Mouse (Mus musculus) B cell, adult 2 months (primary cell): ENCODE data around the gene Eef1akmt4.
"Not testable (repeated sequence)": the region's sequence is repeated elsewhere in the genome, so short reads cannot be mapped to it uniquely, and the experiment has no call there.

ENCODE experiments used
- DNase-seq, 2 experiments: peaks; one replicate each; pipeline ENCODE4 v3.0.0; 2022

Eef1akmt4 gene

DNA sequence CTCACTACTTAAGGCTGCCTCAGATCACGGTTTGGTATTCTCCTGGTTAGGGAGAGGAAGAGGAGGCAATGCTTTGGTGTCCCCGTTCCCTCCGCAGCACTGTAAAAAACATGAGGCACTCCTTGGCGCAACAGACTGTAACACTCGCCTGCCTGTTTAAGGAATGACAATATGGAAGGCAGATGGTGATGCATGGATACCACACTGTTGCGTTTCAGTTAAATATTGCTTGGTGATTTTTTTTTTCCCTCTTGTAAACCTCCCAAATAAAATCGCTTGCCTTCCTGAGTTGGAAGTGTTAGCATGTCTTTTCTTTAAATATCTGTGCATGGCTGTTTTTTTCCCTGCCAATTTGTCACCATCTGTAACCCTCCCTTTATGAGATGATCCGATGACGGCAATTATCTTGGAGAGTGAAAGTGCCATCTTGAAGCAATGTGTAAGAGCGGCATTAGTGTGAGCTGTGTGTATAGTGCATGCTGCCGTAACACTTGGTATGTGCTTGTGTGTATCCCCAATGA is 17.5 kb downstream of the Eef1akmt4 start:
- no peak for DNase-seq

DNA sequence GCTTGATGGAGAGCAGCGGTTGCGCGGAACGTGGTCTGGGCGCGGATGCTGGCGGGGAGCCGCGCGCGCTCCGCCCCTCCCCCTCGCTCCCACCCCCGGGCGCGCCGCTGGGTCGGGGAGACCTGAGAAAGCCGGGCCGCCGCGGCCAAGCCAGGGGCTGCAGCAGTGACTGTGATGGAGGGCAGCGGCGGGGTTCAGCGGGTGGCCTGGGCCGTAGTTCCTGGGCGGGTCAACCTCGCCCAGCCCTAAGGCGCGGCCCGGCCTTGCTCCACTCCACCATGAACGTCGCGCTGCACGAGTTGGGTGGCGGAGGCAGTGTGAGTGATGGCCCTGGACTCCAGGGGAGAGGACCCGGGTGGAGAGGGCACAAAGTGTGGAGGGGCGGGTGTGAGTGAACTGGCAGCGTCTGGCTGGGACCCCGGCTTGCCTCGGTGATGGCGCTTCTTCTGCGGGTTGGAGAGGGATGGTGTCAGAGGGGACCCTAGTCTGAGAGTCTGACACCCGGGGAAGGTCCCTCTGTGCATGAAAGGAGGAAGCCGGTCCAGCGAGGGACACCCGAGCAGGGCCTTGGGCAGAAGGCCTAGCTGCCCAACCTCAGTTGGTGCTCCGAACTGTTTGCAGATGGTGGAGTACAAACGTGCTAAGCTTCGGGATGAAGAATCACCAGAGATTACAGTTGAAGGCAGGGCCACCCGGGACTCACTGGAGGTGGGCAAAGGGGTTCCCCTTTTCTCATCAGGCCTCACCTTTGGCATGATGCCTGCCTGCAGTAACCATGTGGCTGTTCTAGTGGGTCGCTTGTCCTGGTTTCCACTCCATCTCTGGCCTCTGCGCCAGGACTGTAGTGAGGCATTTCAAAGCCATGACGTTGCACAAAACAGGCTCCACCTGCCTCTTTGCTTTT is 18.6 kb downstream of the Eef1akmt4 start, which contains the start of gene Ece2:
TSS of gene Ece2 (plus strand) at position 98 of the 904 bp plus-strand sequence.
- peak in 1 of 2 experiments; percentile 7 for DNase-seq

DNA sequence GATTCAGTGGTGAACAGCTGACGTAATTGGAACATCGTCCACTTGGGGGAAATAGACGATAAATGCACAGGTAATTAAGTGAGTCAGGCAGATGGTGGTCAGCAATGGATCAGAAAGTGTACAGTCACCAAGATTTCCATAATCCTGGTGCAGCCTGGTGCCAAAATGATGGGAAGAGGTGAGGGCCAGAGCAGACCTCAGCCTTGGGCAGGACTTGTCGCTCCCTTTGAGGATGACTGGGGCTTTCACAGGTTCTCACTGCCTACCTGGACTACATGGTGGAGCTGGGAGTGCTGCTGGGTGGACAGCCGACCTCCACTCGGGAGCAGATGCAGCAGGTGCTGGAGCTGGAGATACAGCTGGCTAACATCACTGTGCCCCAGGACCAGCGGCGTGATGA is 26.0 kb downstream of the Eef1akmt4 start:
- DNase-seq: no peak

- DNase-seq: no peak
These were observed 27.0 kb downstream of the Eef1akmt4 start for GRCm38 (mm10) chr16:20638367-20638766.

DNA sequence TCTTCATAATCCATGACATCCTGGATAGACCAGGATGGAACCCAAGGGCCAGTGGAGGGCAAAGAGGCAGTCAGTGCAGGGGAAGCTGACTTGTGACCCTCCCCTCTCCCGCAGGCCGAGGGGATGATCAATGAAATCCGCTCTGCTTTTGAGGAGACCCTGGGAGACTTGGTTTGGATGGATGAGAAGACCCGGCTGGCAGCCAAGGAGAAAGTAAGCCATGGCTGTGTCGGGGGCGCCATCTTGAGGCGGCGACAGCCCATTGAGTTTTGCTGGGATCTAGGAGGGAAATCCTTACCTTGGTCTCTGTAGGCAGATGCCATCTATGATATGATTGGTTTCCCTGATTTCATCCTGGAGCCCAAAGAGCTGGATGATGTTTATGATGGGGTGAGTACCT is 30.8 kb downstream of the Eef1akmt4 start:
- DNase-seq: peak; percentile 61 to 62

DNA sequence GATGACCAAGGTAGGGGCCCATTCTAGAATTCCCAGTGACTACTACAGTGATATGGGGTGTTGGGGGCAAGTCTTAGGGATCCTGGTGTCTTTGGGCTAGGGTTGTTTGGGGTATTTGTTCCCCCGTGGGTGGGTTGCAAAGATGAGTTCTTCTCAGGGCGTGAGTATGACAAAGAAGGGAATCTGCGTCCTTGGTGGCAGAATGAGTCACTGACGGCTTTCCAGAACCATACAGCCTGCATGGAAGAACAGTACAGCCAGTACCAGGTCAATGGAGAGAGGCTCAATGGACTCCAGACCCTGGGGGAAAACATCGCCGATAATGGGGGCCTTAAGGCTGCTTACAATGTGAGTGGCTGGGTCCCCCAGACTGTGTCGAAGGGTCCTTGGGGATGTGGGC is 32.5 kb downstream of the Eef1akmt4 start:
- no peak for DNase-seq

DNA sequence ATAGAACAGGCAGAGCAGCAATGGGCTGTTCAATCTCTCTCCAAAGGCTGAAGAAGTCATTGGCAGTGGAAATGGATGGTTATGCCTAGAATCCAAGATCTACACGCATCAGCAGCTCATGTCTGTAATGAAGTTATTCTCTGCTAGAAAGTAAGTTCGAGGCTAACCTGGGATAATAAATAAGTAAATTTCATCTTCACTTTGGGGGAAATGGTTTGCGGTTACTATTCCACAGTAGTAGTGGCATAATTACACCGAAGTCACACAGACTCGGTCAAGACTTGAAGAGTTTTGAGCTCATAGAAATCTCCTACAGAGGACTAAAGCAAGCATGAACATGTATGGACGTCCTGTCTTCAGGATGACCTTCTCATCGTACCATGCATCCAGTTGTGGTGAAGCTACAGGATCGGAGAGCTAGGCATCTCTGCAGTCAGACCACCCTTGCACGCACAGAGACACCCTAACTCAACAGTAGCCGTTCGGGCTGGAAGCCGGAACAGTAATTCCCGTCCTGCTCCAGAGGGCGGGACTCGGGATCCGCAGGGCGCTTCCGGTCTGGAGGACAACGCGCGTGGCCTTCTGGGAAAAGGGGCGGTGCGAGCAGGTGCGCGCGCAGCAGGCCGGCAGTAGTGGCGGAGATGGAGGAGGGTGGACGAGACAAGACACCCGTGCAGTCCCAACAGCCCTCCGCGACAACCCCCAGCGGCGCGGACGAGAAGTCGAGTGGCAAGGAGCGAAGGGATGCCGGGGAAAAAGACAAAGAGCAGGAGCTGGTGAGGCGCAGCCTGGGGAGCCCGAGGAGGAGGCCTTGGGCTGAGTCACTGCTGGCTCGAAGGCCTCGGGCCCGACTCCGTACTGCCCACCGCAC is 39.9 kb downstream of the Eef1akmt4 start, which contains the start of gene Psmd2:
TSS of gene Psmd2 (plus strand) at position 577 of the 871 bp plus-strand sequence.
- peak; percentile 93 to 94 for DNase-seq

- DNase-seq: no peak
These were observed 40.5 kb downstream of the Eef1akmt4 start for GRCm38 (mm10) chr16:20651947-20652310.

- peak in 1 of 2 experiments; percentile 6 for DNase-seq
These were observed 41.9 kb downstream of the Eef1akmt4 start for GRCm38 (mm10) chr16:20653315-20653714.

- no peak for DNase-seq
These were observed 46.3 kb downstream of the Eef1akmt4 start for GRCm38 (mm10) chr16:20657661-20658060.

GRCm38 (mm10) chr16:20668013-20668412 is 56.6 kb downstream of the Eef1akmt4 start, which contains the start of gene Eif4g1:
Gene Eif4g1, plus strand, starts transcription at chr16:20668313.
- not testable (repeated sequence) for DNase-seq
